Mouse (Mus musculus) frontal cortex, postnatal 10 days (tissue): ENCODE measurements around the gene Gm44511.
"Not testable (repeated sequence)": the region's sequence is repeated elsewhere in the genome, so short reads cannot be mapped to it uniquely, and the experiment has no call there.

Source experiments
- DNase-seq, 2 experiments: peaks; one replicate each; pipeline ENCODE4 v3.0.0; 2022; ENCODE audit warnings: low spot score in 2 of 2, mixed read lengths in 1 of 2

Gene Gm44511

GRCm38 (mm10) chr6:128799144-128799895, 26.8 kb downstream of the Gm44511 start:
- DNase-seq = peak; percentile 78 to 87

- DNase-seq = peak; percentile 39 to 75
Measured at GRCm38 (mm10) chr6:128798772-128799143, 27.4 kb downstream of the Gm44511 start.

- no peak for DNase-seq
Measured at GRCm38 (mm10) chr6:128797936-128798771, 28.0 kb downstream of the Gm44511 start.

- DNase-seq = no peak
Measured at GRCm38 (mm10) chr6:128797185-128797905, 28.8 kb downstream of the Gm44511 start.

GRCm38 (mm10) chr6:128796321-128796955, 29.7 kb downstream of the Gm44511 start:
- DNase-seq = no peak

GRCm38 (mm10) chr6:128793734-128794133, 32.4 kb downstream of the Gm44511 start:
- no peak for DNase-seq

- DNase-seq = not testable (repeated sequence)
Measured at GRCm38 (mm10) chr6:128790491-128790994, 35.6 kb downstream of the Gm44511 start.

GRCm38 (mm10) chr6:128789115-128789514, 37.0 kb downstream of the Gm44511 start, which contains the start of gene Klrb1c:
TSS of gene Klrb1c (minus strand) at chr6:128789215.
- no peak for DNase-seq

GRCm38 (mm10) chr6:128788517-128788916, 37.6 kb downstream of the Gm44511 start:
- DNase-seq = no peak

GRCm38 (mm10) chr6:128786396-128786795, 39.7 kb downstream of the Gm44511 start:
- DNase-seq = not testable (repeated sequence)

- DNase-seq = no peak
Measured at GRCm38 (mm10) chr6:128769481-128770253, 56.4 kb downstream of the Gm44511 start.

GRCm38 (mm10) chr6:128768047-128768446, 58.1 kb downstream of the Gm44511 start:
- no peak for DNase-seq

GRCm38 (mm10) chr6:128766486-128767254, 59.4 kb downstream of the Gm44511 start:
- not testable (repeated sequence) for DNase-seq

- no peak for DNase-seq
Measured at GRCm38 (mm10) chr6:128765211-128765610, 60.9 kb downstream of the Gm44511 start.

- no peak for DNase-seq
Measured at GRCm38 (mm10) chr6:128764598-128764997, 61.5 kb downstream of the Gm44511 start.

- DNase-seq = peak; percentile 95 to 98
Measured at GRCm38 (mm10) chr6:128763736-128764523, 62.2 kb downstream of the Gm44511 start.

- DNase-seq = peak in 1 of 2 experiments; percentile 13
Measured at GRCm38 (mm10) chr6:128762892-128763670, 63.0 kb downstream of the Gm44511 start.

GRCm38 (mm10) chr6:128761144-128761540, 65.0 kb downstream of the Gm44511 start:
- no peak for DNase-seq
